Mouse (Mus musculus): ENCODE results near the gene Serinc2. TPM values are rescaled to one million over a fixed set of nuclear protein-coding genes. Genes with fewer than 3 reads are reported as not detected.
"Not testable (repeated sequence)": the region's sequence is repeated elsewhere in the genome, so short reads cannot be mapped to it uniquely, and the experiment has no call there.

The Serinc2 gene
- polyA plus RNA-seq, 1 experiment: 16.5 TPM

DNA sequence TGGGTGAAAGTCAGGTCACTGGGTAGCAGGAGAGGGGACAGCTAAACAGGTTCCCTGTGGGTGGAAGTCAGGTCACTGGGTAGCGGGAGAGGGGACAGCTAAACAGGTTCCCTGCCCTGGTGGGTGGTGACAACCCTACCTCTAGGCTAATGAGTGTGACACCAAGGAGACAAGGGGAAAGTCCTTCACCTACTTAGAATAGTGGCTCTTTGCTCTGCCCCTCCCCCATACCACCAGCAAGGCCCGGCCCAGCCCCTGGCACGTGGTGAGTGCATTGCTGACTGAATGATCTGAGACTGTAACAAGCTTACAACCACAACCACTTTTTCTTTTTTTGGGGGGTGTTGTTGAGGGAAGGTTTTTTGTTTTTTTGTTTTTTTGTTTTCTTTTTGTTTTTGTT is 27.2 kb downstream of the Serinc2 start:
- no peak for DNase-seq
- 60% methylated on average over 3 of the region's 3 CpGs for WGBS
- TF ChIP-seq CTCF (IDR thresholded peaks at IDR 0.05; ENCODE audit: borderline replicate concordance, control insufficient read depth, extremely low read depth, insufficient read depth, low read length, poor library complexity) (no peak), POLR2A (IDR thresholded peaks at IDR 0.05; ENCODE audit: control insufficient read depth, extremely low read depth, insufficient read depth, low read length, poor library complexity) (no peak)
- H3K27ac ChIP-seq (ENCODE audit: control insufficient read depth, insufficient read depth, low read length): no peak overlapping the region
- H3K36me3 ChIP-seq (ENCODE audit: control insufficient read depth, insufficient read depth, low read length): no peaks in the 10 kb centered on the region
- no peaks in the 10 kb centered on the region for H3K4me1 ChIP-seq (replicated peaks; ENCODE audit: control insufficient read depth, insufficient read depth, low read length)
- no peaks in the 10 kb centered on the region; the same call in 1 of the 2 replicates for H3K27me3 ChIP-seq (ENCODE audit: control insufficient read depth, insufficient read depth, low read length)
- H3K4me3 ChIP-seq (ENCODE audit: control insufficient read depth, insufficient read depth, low read length): no peak overlapping the region

DNA sequence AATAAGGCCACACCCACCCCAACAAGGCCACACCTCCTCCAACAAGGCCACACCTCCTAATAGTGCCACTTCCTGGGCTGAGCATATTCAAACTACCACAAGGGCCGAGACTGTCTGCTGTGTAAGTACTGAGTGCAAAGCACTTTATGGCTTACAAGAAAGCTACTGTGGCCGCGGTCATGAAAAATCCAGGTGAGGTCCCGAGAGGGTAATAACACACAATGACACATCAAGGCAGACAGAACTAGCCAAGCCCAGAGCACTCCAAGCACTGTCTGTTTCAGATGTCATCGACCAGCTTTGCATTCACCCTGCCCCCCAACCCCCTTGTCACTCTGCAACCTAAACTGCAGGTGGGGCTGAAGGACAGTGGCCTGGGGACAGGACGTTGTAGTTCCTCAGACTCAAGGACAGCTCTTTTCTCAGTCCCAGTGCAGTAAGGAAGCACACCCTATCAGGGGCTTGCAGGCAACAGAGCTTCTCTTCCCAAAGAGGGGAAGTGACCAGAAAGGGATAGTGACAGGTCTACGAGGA is 27.8 kb downstream of the Serinc2 start:
- TF ChIP-seq POLR2A (IDR thresholded peaks at IDR 0.05; ENCODE audit: control insufficient read depth, extremely low read depth, insufficient read depth, low read length, poor library complexity) (no peak), CTCF (IDR thresholded peaks at IDR 0.05; ENCODE audit: borderline replicate concordance, control insufficient read depth, extremely low read depth, insufficient read depth, low read length, poor library complexity) (no peak)
- WGBS: 35% methylated on average over 7 of the region's 7 CpGs
- Histone ChIP-seq H3K27me3 (ENCODE audit: control insufficient read depth, insufficient read depth, low read length) (no peaks in the 10 kb centered on the region; the same call in 1 of the 2 replicates), H3K4me1 (replicated peaks; ENCODE audit: control insufficient read depth, insufficient read depth, low read length) (no peaks in the 10 kb centered on the region), H3K27ac (ENCODE audit: control insufficient read depth, insufficient read depth, low read length) (no peak overlapping the region), H3K36me3 (ENCODE audit: control insufficient read depth, insufficient read depth, low read length) (no peaks in the 10 kb centered on the region), H3K4me3 (ENCODE audit: control insufficient read depth, insufficient read depth, low read length) (no peak overlapping the region)
- no peak for DNase-seq

DNA sequence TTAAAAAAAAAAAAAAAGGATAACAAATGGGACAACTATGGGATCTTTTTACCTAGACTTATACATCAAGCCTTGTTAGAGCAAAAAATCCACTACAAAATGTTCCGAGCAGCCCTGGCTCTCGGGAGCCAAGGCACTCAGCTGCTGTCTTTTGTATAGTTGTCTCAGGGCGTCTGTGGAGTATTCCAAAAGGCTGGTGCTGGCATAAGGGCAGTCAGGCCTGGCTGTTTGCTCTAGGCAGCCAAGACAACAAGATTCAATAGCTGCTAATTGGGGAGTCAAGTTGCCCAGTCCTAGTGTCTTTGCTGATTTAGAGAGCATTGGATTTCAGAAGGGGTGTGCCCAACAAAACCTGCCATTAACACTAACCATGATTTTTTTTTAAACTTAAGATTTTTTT is 30.4 kb downstream of the Serinc2 start:
- no peak for DNase-seq
- TF ChIP-seq POLR2A (IDR thresholded peaks at IDR 0.05; ENCODE audit: control insufficient read depth, extremely low read depth, insufficient read depth, low read length, poor library complexity) (no peak), CTCF (IDR thresholded peaks at IDR 0.05; ENCODE audit: borderline replicate concordance, control insufficient read depth, extremely low read depth, insufficient read depth, low read length, poor library complexity) (no peak)
- H3K36me3 ChIP-seq (ENCODE audit: control insufficient read depth, insufficient read depth, low read length): no peaks in the 10 kb centered on the region
- no peak overlapping the region for H3K4me3 ChIP-seq (ENCODE audit: control insufficient read depth, insufficient read depth, low read length)
- H3K27ac ChIP-seq (ENCODE audit: control insufficient read depth, insufficient read depth, low read length): no peak overlapping the region
- 85% methylated on average over 3 of the region's 3 CpGs for WGBS
- H3K27me3 ChIP-seq (ENCODE audit: control insufficient read depth, insufficient read depth, low read length): no peaks in the 10 kb centered on the region; the same call in 1 of the 2 replicates
- no peaks in the 10 kb centered on the region for H3K4me1 ChIP-seq (replicated peaks; ENCODE audit: control insufficient read depth, insufficient read depth, low read length)

DNA sequence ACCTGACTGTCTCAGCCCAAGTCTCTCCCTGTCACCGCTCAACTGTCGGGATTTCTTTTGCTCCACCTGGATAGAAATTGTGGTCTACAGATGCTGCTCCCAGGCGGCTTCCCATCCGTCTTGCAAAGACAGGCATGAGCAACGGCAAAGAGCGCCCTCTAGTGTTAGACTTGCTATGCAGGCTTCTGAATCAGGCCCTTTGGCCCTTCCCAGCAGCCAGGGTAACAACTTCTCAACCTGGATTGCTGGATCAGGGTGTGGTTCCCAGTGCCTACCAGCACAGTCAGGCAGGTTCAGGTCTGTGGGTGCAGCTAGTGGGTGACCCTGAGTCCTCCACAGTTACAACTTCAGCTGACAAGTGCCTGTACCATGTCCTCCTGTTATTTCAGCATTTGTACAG is 32.9 kb downstream of the Serinc2 start:
- DNase-seq: peak; percentile 45
- Histone ChIP-seq H3K36me3 (ENCODE audit: control insufficient read depth, insufficient read depth, low read length) (no peaks in the 10 kb centered on the region), H3K4me1 (replicated peaks; ENCODE audit: control insufficient read depth, insufficient read depth, low read length) (no peaks in the 10 kb centered on the region), H3K27me3 (ENCODE audit: control insufficient read depth, insufficient read depth, low read length) (no peaks in the 10 kb centered on the region), H3K27ac (ENCODE audit: control insufficient read depth, insufficient read depth, low read length) (no peak overlapping the region), H3K4me3 (ENCODE audit: control insufficient read depth, insufficient read depth, low read length) (no peak overlapping the region)
- no peak for TF ChIP-seq POLR2A (IDR thresholded peaks at IDR 0.05; ENCODE audit: control insufficient read depth, extremely low read depth, insufficient read depth, low read length, poor library complexity)
- peak; percentile 83 for TF ChIP-seq CTCF (IDR thresholded peaks at IDR 0.05; ENCODE audit: borderline replicate concordance, control insufficient read depth, extremely low read depth, insufficient read depth, low read length, poor library complexity)
- 3% methylated on average over 6 of the region's 6 CpGs for WGBS

DNA sequence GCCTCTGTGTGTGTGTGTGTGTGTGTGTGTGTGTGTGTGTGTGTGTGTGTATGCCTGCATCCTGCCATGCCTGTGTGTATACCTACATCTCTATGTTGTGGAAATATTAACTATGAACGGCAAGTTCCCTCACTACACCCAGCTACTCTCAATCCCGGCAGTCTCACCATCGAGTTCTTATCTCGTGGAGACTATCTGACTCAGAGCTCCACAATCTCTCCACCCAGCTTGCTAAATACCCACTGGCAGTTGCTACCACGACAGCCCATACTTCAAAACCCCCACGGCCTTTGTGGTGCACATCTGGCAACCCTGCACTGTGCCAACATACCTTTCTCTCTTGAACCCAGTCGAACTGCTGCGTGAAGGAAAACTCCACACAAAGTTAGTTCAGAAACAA is 34.3 kb downstream of the Serinc2 start:
- no peak for TF ChIP-seq CTCF (IDR thresholded peaks at IDR 0.05; ENCODE audit: borderline replicate concordance, control insufficient read depth, extremely low read depth, insufficient read depth, low read length, poor library complexity)
- no peak for TF ChIP-seq POLR2A (IDR thresholded peaks at IDR 0.05; ENCODE audit: control insufficient read depth, extremely low read depth, insufficient read depth, low read length, poor library complexity)
- Histone ChIP-seq H3K4me1 (replicated peaks; ENCODE audit: control insufficient read depth, insufficient read depth, low read length) (no peaks in the 10 kb centered on the region), H3K27me3 (ENCODE audit: control insufficient read depth, insufficient read depth, low read length) (no peaks in the 10 kb centered on the region), H3K4me3 (ENCODE audit: control insufficient read depth, insufficient read depth, low read length) (no peak overlapping the region), H3K27ac (ENCODE audit: control insufficient read depth, insufficient read depth, low read length) (no peak overlapping the region), H3K36me3 (ENCODE audit: control insufficient read depth, insufficient read depth, low read length) (no peaks in the 10 kb centered on the region)
- WGBS: 32% methylated on average over 8 of the region's 8 CpGs
- DNase-seq: no peak

DNA sequence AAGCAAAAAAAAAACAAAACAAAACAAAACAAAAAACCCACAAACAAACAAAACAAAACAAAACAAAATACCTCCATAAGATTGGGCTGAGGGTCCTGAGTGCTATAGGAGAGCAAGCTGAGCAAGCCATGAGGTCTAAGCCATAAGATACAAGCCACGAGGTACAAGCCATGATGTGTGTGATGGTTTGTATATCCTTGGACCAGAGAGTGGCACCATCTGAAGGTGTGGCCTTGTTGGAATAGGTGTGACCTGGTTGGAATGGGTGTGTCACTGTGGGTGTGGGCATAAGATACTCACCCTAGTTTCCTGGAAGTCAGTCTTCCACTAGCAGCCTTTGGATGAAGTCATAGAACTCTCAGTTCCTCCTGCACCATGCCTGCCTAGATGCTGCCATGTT is 35.4 kb downstream of the Serinc2 start:
- WGBS: 62% methylated on average over 1 of the region's 1 CpGs
- not testable (repeated sequence) for H3K4me3 ChIP-seq (ENCODE audit: control insufficient read depth, insufficient read depth, low read length); DNase-seq

DNA sequence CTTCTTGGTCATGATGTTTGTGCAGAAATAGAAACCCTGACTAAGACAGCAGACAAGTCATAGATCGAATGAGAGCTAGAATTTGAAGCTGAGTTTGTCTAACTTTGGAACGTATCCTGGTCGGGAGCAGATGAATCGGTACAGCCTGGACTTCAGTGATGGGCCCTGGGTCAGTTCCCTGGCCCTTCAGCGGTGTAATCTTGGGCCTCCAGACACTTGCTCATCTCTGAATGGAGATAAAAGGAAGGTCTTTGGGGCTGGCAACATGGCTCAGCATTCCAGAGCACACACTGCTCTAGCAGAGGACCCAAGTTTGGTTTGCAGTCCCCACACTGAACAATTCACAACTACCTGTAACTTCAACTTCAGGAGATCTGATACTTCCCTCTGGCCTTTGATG is 36.0 kb downstream of the Serinc2 start:
- H3K27ac ChIP-seq (ENCODE audit: control insufficient read depth, insufficient read depth, low read length): no peak overlapping the region
- H3K27me3 ChIP-seq (ENCODE audit: control insufficient read depth, insufficient read depth, low read length): no peaks in the 10 kb centered on the region
- H3K4me3 ChIP-seq (ENCODE audit: control insufficient read depth, insufficient read depth, low read length): no peak overlapping the region
- no peaks in the 10 kb centered on the region for H3K36me3 ChIP-seq (ENCODE audit: control insufficient read depth, insufficient read depth, low read length)
- WGBS: 91% methylated on average over 5 of the region's 5 CpGs
- H3K4me1 ChIP-seq (replicated peaks; ENCODE audit: control insufficient read depth, insufficient read depth, low read length): no peaks in the 10 kb centered on the region
- TF ChIP-seq POLR2A (IDR thresholded peaks at IDR 0.05; ENCODE audit: control insufficient read depth, extremely low read depth, insufficient read depth, low read length, poor library complexity): no peak
- DNase-seq: no peak

More for the DNA sequence above, 35.4 kb downstream of the Serinc2 start:
- not testable (repeated sequence) for H3K27ac ChIP-seq (ENCODE audit: control insufficient read depth, insufficient read depth, low read length); H3K36me3 ChIP-seq (ENCODE audit: control insufficient read depth, insufficient read depth, low read length); H3K27me3 ChIP-seq (ENCODE audit: control insufficient read depth, insufficient read depth, low read length); H3K4me1 ChIP-seq (replicated peaks; ENCODE audit: control insufficient read depth, insufficient read depth, low read length)

Measured in thymus, adult 2 months (tissue).